Mouse (Mus musculus) myocyte (in vitro differentiated cells): ENCODE results near the gene Rel. TPM values are rescaled to one million over a fixed set of nuclear protein-coding genes. Genes with fewer than 3 reads are reported as not detected.
A peak's percentile ranks its signal among the peaks of the same experiment; 100 is the strongest.
"Not testable (repeated sequence)": the region's sequence is repeated elsewhere in the genome, so short reads cannot be mapped to it uniquely, and the experiment has no call there.

Experiments
- H3K27me3 ChIP-seq: one replicate; pipeline ENCODE4 v1.6.1; 2011; ENCODE audit not compliant: control insufficient read depth, insufficient read depth, insufficient read length
- H3K36me3 ChIP-seq: one replicate; pipeline ENCODE4 v1.6.1; 2011; ENCODE audit not compliant: control insufficient read depth, insufficient read depth
- H3K4me2 ChIP-seq: one replicate; pipeline ENCODE4 v1.6.1; 2011; ENCODE audit warnings: low read depth, control low read depth
- H3K4me3 ChIP-seq: one replicate; pipeline ENCODE4 v1.5.1; 2011; ENCODE audit warnings: mild to moderate bottlenecking, control low read depth, moderate library complexity
- H3K79me2 ChIP-seq: one replicate; pipeline ENCODE4 v1.6.1; 2011; ENCODE audit not compliant: control insufficient read depth, insufficient read depth
- H3ac ChIP-seq: one replicate; pipeline ENCODE4 v1.6.1; 2011; ENCODE audit not compliant: control insufficient read depth, insufficient read length
- CEBPB ChIP-seq: IDR thresholded peaks from 2 replicates; pipeline ENCODE4 v1.6.1; 2011; ENCODE audit warnings: mild to moderate bottlenecking, moderate library complexity; ENCODE audit not compliant: poor library complexity, insufficient read depth, severe bottlenecking
- E2F4 ChIP-seq: IDR thresholded peaks from one replicate; pipeline ENCODE4 v1.6.1; 2011; ENCODE audit warnings: mild to moderate bottlenecking, control low read depth, moderate library complexity; ENCODE audit not compliant: insufficient read depth
- MAX ChIP-seq: IDR thresholded peaks from one replicate; pipeline ENCODE4 v1.6.1; 2011; ENCODE audit warnings: low read depth, mild to moderate bottlenecking, control low read depth
- MYOD1 ChIP-seq, 3 experiments: IDR thresholded peaks; one replicate each; pipeline ENCODE4 v1.6.1; 2011; ENCODE audit warnings: control low read depth in 2 of 3, low read depth in 2 of 3, mild to moderate bottlenecking in 2 of 3, moderate library complexity in 1 of 3; ENCODE audit not compliant: insufficient read length in 2 of 3, control insufficient read depth in 1 of 3
- MYOG ChIP-seq, 3 experiments: IDR thresholded peaks; one replicate each; pipeline ENCODE4 v1.6.1; 2011; ENCODE audit warnings: control low read depth in 2 of 3, low read depth in 2 of 3, mild to moderate bottlenecking in 2 of 3; ENCODE audit not compliant: insufficient read length in 2 of 3, control insufficient read depth in 1 of 3, insufficient read depth in 1 of 3
- POLR2A ChIP-seq: IDR thresholded peaks from one replicate; pipeline ENCODE4 v1.6.1; 2011; ENCODE audit warnings: low read depth, mild to moderate bottlenecking, control low read depth, moderate library complexity; ENCODE audit not compliant: insufficient read length
- POLR2AphosphoS2 ChIP-seq: IDR thresholded peaks from one replicate; pipeline ENCODE4 v1.6.1; 2011; ENCODE audit warnings: low read depth, control low read depth; ENCODE audit not compliant: insufficient read length
- REST ChIP-seq: IDR thresholded peaks from one replicate; pipeline ENCODE4 v1.6.1; 2011; ENCODE audit warnings: mild to moderate bottlenecking, control low read depth, moderate library complexity; ENCODE audit not compliant: insufficient read depth, insufficient read length
- SRF ChIP-seq: IDR thresholded peaks from one replicate; pipeline ENCODE4 v1.6.1; 2011; ENCODE audit warnings: low read depth; ENCODE audit not compliant: control insufficient read depth, insufficient read length
- TCF12 ChIP-seq: IDR thresholded peaks from one replicate; pipeline ENCODE4 v1.6.1; 2011; ENCODE audit warnings: mild to moderate bottlenecking, control low read depth; ENCODE audit not compliant: poor library complexity, insufficient read depth, severe bottlenecking
- TCF3 ChIP-seq: IDR thresholded peaks from one replicate; pipeline ENCODE4 v1.6.1; 2011; ENCODE audit warnings: low read depth, control low read depth; ENCODE audit not compliant: insufficient read length
- USF1 ChIP-seq: IDR thresholded peaks from one replicate; pipeline ENCODE4 v1.6.1; 2011; ENCODE audit warnings: low read depth, mild to moderate bottlenecking, control low read depth, moderate library complexity
- polyA plus RNA-seq: library from polyadenylated mRNA; unstranded; fragments of >200 nt; fragmentation: generic; extraction: Trizol; gene quantifications from one replicate; pipeline ENCODE4 v1.2.1, GENCODE M21; 2012; ENCODE audit warnings: missing spikeins

Rel gene
- polyA plus RNA-seq, 1 experiment, result 0.76 TPM

DNA sequence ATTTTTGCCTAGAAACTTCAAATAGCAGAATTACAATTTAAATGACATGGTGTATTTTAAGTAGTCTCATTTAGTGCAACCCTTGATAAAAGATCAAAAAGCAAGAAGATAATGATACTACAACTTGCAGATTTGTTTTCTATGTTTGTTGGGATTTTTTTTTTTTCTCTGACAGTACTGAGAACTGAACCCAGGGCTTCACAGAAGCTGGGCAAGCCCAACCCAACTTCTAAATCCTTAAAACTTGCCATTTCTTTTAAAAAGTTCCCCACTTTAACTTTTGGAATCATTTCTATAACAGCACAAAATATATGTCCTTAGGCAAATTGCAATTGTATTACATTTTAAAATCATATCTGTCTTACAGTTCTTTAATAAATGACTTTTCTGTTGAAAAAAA is 1.7 kb downstream of the Rel start:
- Histone ChIP-seq H3K36me3 (no peaks in the 10 kb centered on the region), H3K4me3 (peak overlapping the region; percentile 70), H3ac (no peak overlapping the region), H3K27me3 (no peaks in the 10 kb centered on the region), H3K79me2 (peaks cover 31% of the 10 kb centered on the region), H3K4me2 (peak overlapping the region; percentile 77)
- no peak for TF ChIP-seq REST
- no peak for TF ChIP-seq TCF12
- no peak for TF ChIP-seq USF1
- TF ChIP-seq POLR2AphosphoS2, result no peak
- TF ChIP-seq CEBPB, result no peak
- TF ChIP-seq MAX, result no peak
- no peak for TF ChIP-seq MYOD1 (IDR thresholded peaks at IDR 0.05; ENCODE audit: control insufficient read depth in 1 of 3, insufficient read length in 2 of 3, low read depth in 2 of 3)
- no peak for TF ChIP-seq TCF3
- TF ChIP-seq SRF, result no peak
- no peak for TF ChIP-seq POLR2A
- no peak for TF ChIP-seq MYOG (IDR thresholded peaks at IDR 0.05; ENCODE audit: control insufficient read depth in 1 of 3, insufficient read depth in 1 of 3, insufficient read length in 2 of 3, low read depth in 2 of 3)
- no peak for TF ChIP-seq E2F4

DNA sequence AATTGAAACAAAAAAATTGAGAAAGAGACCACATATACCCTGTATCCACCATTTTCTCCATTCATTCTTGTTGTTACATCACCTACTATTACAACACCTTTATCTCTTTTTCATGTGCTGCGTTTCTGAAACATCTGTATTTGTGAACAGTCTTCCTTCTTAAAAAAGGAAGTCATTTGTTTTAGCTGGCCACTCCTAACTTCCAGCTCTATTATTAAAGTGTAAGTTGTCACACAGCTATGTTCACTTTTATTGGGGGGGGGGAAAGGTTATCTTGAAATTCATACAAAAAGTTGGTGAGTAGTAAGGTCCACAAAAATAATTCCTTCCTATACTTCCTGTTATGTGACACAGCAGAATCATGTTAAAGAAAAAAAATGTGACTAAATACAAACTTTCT is 2.8 kb downstream of the Rel start:
- Histone ChIP-seq H3K27me3 (no peaks in the 10 kb centered on the region), H3K4me3 (no peak overlapping the region), H3K79me2 (peaks cover 31% of the 10 kb centered on the region), H3K36me3 (no peaks in the 10 kb centered on the region), H3K4me2 (no peak overlapping the region), H3ac (no peak overlapping the region)
- TF ChIP-seq USF1, result no peak
- no peak for TF ChIP-seq POLR2AphosphoS2
- TF ChIP-seq REST, result no peak
- no peak for TF ChIP-seq E2F4
- no peak for TF ChIP-seq MYOD1 (IDR thresholded peaks at IDR 0.05; ENCODE audit: control insufficient read depth in 1 of 3, insufficient read length in 2 of 3, low read depth in 2 of 3)
- no peak for TF ChIP-seq CEBPB
- TF ChIP-seq MYOG (IDR thresholded peaks at IDR 0.05; ENCODE audit: control insufficient read depth in 1 of 3, insufficient read depth in 1 of 3, insufficient read length in 2 of 3, low read depth in 2 of 3), result no peak
- TF ChIP-seq TCF12, result no peak
- TF ChIP-seq TCF3, result no peak
- no peak for TF ChIP-seq SRF
- TF ChIP-seq MAX, result no peak
- no peak for TF ChIP-seq POLR2A

- not testable (repeated sequence) for H3K4me2 ChIP-seq, H3ac ChIP-seq, H3K36me3 ChIP-seq, H3K27me3 ChIP-seq, H3K4me3 ChIP-seq
- peaks cover 31% of the 10 kb centered on the region for H3K79me2 ChIP-seq
These were observed 3.4 kb downstream of the Rel start for GRCm38 (mm10) chr11:23767369-23767768.

GRCm38 (mm10) chr11:23762635-23763034 is 8.1 kb downstream of the Rel start:
- Histone ChIP-seq H3K27me3 (no peaks in the 10 kb centered on the region), H3ac (no peak overlapping the region), H3K36me3 (no peaks in the 10 kb centered on the region), H3K4me3 (no peak overlapping the region), H3K79me2 (peaks cover 7% of the 10 kb centered on the region), H3K4me2 (no peak overlapping the region)
- TF ChIP-seq POLR2A (no peak), TCF3 (no peak), REST (no peak), E2F4 (no peak)

GRCm38 (mm10) chr11:23758218-23758617 is 12.6 kb downstream of the Rel start:
- Histone ChIP-seq H3ac (no peak overlapping the region), H3K4me3 (no peak overlapping the region), H3K27me3 (no peaks in the 10 kb centered on the region), H3K79me2 (no peaks in the 10 kb centered on the region), H3K36me3 (no peaks in the 10 kb centered on the region), H3K4me2 (no peak overlapping the region)
- TF ChIP-seq SRF (no peak), TCF3 (no peak), TCF12 (no peak), MYOD1 (IDR thresholded peaks at IDR 0.05; ENCODE audit: control insufficient read depth in 1 of 3, insufficient read length in 2 of 3, low read depth in 2 of 3) (no peak), USF1 (no peak), REST (no peak), MYOG (IDR thresholded peaks at IDR 0.05; ENCODE audit: control insufficient read depth in 1 of 3, insufficient read depth in 1 of 3, insufficient read length in 2 of 3, low read depth in 2 of 3) (no peak)
